Mouse (Mus musculus): ENCODE data around the gene Hmgcs1. TPM values are rescaled to one million over a fixed set of nuclear protein-coding genes. Genes with fewer than 3 reads are reported as not detected.

Hmgcs1 gene
- polyA plus RNA-seq, 1 experiment from 2014 or later = 178 TPM

DNA sequence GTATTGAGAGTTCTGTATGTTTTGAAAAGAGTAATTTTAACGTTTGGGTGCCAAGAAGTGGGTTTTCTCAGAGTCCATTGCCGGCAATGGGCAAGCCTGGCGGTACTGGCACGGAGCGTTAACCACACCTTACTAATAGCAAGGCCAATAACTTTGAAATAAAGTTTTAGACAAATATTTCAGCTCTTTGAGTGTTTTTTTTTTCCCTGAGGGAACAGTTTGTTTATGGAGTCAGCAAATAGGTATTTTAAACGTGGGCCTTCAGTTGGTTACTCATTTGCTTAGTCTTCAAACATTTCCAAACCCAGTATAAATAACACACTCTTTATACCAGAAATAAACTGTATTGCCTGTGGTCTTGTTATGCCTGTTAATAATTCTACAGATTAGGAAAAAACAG is 17.7 kb downstream of the Hmgcs1 start:
- H3K4me3 ChIP-seq (ENCODE audit: low read depth, low read length) = no peak overlapping the region
- no peak overlapping the region for H3K27ac ChIP-seq (ENCODE audit: low read length)
- WGBS = 87% methylated on average over 6 of the region's 6 CpGs
- no peak for ATAC-seq (ENCODE audit: insufficient number of reproducible peaks, insufficient read depth, low FRiP score, low read depth)
- H3K4me1 ChIP-seq (ENCODE audit: control insufficient read depth, insufficient read depth, low read length) = no peaks in the 10 kb centered on the region
- no peak overlapping the region for H3K9ac ChIP-seq (replicated peaks; ENCODE audit: low read depth, low read length)
- H3K4me2 ChIP-seq (replicated peaks; ENCODE audit: low read depth, low read length) = no peak overlapping the region
- H3K27me3 ChIP-seq (ENCODE audit: control insufficient read depth, insufficient read depth, low read length) = no peaks in the 10 kb centered on the region
- no peaks in the 10 kb centered on the region for H3K9me3 ChIP-seq (ENCODE audit: control insufficient read depth, low read depth, low read length)
- peaks cover 48% of the 10 kb centered on the region for H3K36me3 ChIP-seq (ENCODE audit: control insufficient read depth, insufficient read depth, low read length)

DNA sequence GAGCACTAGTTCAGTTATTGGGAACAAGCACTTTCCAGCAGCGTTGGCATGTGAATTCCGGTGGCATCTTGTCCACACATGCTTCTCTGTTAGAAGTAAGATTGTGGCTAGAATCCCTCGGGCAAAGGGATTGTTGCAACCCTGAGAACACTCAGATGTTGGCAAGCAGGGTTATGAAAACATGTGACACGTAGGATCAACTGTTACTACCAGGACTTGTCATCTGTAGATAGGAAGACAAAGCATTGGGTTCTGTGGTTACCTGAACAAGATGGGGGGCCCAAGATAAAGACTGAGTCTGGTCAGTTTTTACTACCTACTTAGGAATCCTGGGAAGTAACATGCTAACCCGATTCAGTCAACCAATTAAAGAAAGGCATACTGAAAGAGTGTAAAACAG is 18.8 kb downstream of the Hmgcs1 start:
- 88% methylated on average over 5 of the region's 5 CpGs for WGBS
- no peak for ATAC-seq (ENCODE audit: insufficient number of reproducible peaks, insufficient read depth, low FRiP score, low read depth)

DNA sequence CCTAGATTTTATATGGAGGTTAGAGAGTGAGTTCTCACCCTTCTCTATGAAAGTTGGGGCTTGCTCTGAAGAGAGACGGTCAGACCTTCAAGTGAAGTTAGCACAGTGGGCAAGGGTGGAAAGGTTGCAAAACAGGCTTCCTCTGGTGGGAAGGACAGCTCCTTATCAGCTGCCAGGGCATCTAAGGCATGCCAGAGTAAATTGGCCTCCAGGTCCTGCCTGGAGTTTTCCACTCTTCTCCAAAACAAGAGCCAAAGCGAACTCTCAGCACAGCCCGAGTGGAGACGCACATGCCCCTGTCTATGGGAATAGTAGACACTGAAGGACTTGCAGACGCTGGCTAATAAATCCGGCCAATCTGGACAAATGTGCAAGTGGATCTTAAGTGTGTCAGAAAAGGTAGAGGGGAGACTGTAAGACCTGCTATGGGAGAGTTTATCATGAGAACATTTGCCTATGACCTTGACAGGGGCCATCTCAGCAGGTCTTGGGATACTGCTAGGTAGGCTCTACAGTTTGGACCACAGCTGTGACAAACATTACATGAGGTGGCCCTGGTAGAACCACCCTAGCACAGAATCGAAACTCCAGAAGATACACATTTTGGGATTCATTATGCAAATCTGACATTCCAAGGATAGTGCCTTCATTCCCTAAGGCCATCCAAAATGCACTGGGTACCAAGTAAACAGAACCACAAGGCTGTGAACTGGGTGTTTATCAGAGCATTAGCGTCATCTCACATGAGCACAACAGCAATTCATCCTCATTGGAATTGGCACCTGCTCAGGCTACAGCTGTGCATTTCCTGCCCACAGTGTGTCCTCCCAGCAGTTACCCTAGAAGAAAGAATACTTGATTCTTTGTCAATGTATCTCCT is 19.4 kb downstream of the Hmgcs1 start:
- 88% methylated on average over 8 of the region's 8 CpGs for WGBS
- H3K27ac ChIP-seq (ENCODE audit: low read length) = no peak overlapping the region
- no peak overlapping the region for H3K9ac ChIP-seq (replicated peaks; ENCODE audit: low read depth, low read length)
- no peaks in the 10 kb centered on the region for H3K4me1 ChIP-seq (ENCODE audit: control insufficient read depth, insufficient read depth, low read length)
- no peak for ATAC-seq (ENCODE audit: insufficient number of reproducible peaks, insufficient read depth, low FRiP score, low read depth)
- no peaks in the 10 kb centered on the region for H3K9me3 ChIP-seq (ENCODE audit: control insufficient read depth, low read depth, low read length)
- H3K27me3 ChIP-seq (ENCODE audit: control insufficient read depth, insufficient read depth, low read length) = no peaks in the 10 kb centered on the region
- peaks cover 32% of the 10 kb centered on the region for H3K36me3 ChIP-seq (ENCODE audit: control insufficient read depth, insufficient read depth, low read length)
- H3K4me3 ChIP-seq (ENCODE audit: low read depth, low read length) = no peak overlapping the region
- no peak overlapping the region for H3K4me2 ChIP-seq (replicated peaks; ENCODE audit: low read depth, low read length)

More for the DNA sequence above, 18.8 kb downstream of the Hmgcs1 start:
- Histone ChIP-seq H3K4me3 (ENCODE audit: low read depth, low read length) (no peak overlapping the region), H3K27me3 (ENCODE audit: control insufficient read depth, insufficient read depth, low read length) (no peaks in the 10 kb centered on the region), H3K36me3 (ENCODE audit: control insufficient read depth, insufficient read depth, low read length) (peaks cover 38% of the 10 kb centered on the region), H3K27ac (ENCODE audit: low read length) (no peak overlapping the region), H3K4me2 (replicated peaks; ENCODE audit: low read depth, low read length) (no peak overlapping the region), H3K9ac (replicated peaks; ENCODE audit: low read depth, low read length) (no peak overlapping the region), H3K9me3 (ENCODE audit: control insufficient read depth, low read depth, low read length) (no peaks in the 10 kb centered on the region), H3K4me1 (ENCODE audit: control insufficient read depth, insufficient read depth, low read length) (no peaks in the 10 kb centered on the region)

DNA sequence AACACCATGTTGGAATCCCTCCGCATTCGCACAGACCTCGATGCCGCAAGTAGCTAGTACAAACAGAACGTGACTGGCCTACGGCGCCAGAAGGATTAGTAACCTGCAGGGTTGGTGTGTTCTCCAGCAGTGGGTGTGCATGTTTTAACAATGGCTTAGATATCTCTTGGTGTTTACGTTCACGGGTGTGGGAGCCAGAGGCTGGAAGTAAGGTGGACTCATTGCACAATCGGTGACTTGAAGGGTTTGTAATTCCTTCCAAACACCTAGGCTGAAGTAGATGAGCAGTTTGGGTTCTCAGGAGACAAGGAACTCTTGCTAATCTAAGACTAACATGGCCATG is 20.1 kb downstream of the Hmgcs1 start:
- WGBS = 66% methylated on average over 10 of the region's 10 CpGs
- Histone ChIP-seq H3K36me3 (ENCODE audit: control insufficient read depth, insufficient read depth, low read length) (peaks cover 26% of the 10 kb centered on the region), H3K27ac (ENCODE audit: low read length) (no peak overlapping the region), H3K9me3 (ENCODE audit: control insufficient read depth, low read depth, low read length) (no peaks in the 10 kb centered on the region), H3K9ac (replicated peaks; ENCODE audit: low read depth, low read length) (no peak overlapping the region), H3K4me2 (replicated peaks; ENCODE audit: low read depth, low read length) (no peak overlapping the region), H3K27me3 (ENCODE audit: control insufficient read depth, insufficient read depth, low read length) (no peaks in the 10 kb centered on the region), H3K4me3 (ENCODE audit: low read depth, low read length) (no peak overlapping the region), H3K4me1 (ENCODE audit: control insufficient read depth, insufficient read depth, low read length) (no peaks in the 10 kb centered on the region)
- peak; percentile 79 for ATAC-seq (ENCODE audit: insufficient number of reproducible peaks, insufficient read depth, low FRiP score, low read depth)

DNA sequence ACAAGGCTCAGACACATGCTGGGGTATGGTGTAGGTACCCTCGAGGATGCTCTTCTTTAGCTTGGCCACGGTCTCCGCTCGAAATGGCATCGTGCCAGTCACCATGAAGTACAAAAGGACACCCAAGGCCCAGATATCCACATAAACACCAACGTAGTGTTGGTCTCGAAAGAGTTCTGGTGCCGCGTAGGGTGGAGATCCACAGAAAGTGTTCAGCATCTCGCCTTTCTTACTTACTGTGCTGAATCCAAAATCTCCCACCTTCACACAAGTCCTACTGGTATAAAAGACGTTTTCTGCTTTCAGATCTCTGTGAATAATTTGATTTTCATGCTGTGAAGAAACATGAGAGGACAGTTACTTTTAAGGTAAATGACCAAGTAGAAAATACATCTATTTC is 22.3 kb downstream of the Hmgcs1 start:
- peaks cover 13% of the 10 kb centered on the region; the same call in 1 of the 2 replicates for H3K36me3 ChIP-seq (ENCODE audit: control insufficient read depth, insufficient read depth, low read length)
- H3K9ac ChIP-seq (replicated peaks; ENCODE audit: low read depth, low read length) = no peak overlapping the region
- H3K4me1 ChIP-seq (ENCODE audit: control insufficient read depth, insufficient read depth, low read length) = no peaks in the 10 kb centered on the region
- no peak overlapping the region for H3K4me3 ChIP-seq (ENCODE audit: low read depth, low read length)
- no peak for ATAC-seq (ENCODE audit: insufficient number of reproducible peaks, insufficient read depth, low FRiP score, low read depth)
- no peaks in the 10 kb centered on the region for H3K27me3 ChIP-seq (ENCODE audit: control insufficient read depth, insufficient read depth, low read length)
- 93% methylated on average over 11 of the region's 11 CpGs for WGBS
- H3K4me2 ChIP-seq (replicated peaks; ENCODE audit: low read depth, low read length) = no peak overlapping the region
- no peak overlapping the region for H3K27ac ChIP-seq (ENCODE audit: low read length)
- H3K9me3 ChIP-seq (ENCODE audit: control insufficient read depth, low read depth, low read length) = no peaks in the 10 kb centered on the region

DNA sequence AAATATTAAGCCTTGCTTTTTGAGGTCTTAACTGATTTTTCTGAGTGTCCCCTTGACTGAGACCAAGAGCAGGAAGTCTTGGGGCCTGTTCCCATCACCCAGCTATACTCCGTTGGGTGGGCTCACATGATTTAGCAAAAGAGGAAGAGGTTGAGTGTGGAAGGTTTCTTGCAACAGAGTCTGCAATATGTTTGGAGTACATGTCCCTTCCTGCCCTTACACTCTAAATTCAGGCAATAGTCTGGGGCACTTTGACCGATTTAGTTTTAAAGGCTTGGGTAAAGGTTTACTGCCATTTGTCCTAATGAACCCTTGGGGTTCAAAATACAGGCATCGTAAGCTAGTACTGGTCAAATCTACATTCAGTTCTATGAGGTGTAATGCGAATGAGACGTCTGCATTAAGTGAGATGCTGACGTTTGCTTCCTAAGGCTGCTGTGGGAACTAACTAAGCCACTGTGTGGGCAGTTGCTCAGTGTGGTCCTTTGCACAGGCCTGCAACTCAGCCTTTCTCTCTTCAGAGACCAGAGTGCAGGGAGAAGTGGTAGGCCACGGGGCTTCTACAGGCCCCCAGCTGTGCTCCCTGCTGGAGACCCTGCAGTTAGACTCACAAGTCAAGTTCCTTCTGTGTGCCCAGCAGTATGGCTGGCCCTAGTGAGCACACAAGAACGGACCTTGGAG is 23.1 kb downstream of the Hmgcs1 start:
- H3K27ac ChIP-seq (ENCODE audit: low read length) = no peak overlapping the region
- H3K4me3 ChIP-seq (ENCODE audit: low read depth, low read length) = no peak overlapping the region
- ATAC-seq (ENCODE audit: insufficient number of reproducible peaks, insufficient read depth, low FRiP score, low read depth) = no peak

DNA sequence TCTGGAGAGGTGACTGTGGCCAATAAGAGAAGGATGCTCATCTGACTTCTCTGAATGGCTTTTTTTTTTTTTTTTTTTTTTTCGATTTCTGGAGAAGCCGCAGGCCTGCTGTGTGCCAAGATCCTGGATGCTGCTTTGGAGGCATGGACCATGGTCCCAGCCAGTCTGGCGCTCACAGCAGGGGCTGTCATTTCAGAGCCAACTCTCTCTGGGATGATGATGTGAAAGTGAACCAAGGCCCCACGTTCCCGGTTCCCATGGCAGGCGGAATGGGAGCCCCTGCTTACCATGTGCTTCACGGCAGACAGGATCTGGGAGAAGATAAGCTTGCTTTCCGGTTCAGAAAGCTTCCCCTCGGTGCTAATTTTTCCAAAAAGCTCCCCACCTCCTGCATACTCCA is 23.6 kb downstream of the Hmgcs1 start:
- no peak overlapping the region for H3K27ac ChIP-seq (ENCODE audit: low read length)
- 68% methylated on average over 9 of the region's 9 CpGs for WGBS
- H3K27me3 ChIP-seq (ENCODE audit: control insufficient read depth, insufficient read depth, low read length) = no peaks in the 10 kb centered on the region
- H3K4me2 ChIP-seq (replicated peaks; ENCODE audit: low read depth, low read length) = no peak overlapping the region
- no peaks in the 10 kb centered on the region for H3K4me1 ChIP-seq (ENCODE audit: control insufficient read depth, insufficient read depth, low read length)
- peaks cover 10% of the 10 kb centered on the region; the same call in 1 of the 2 replicates for H3K36me3 ChIP-seq (ENCODE audit: control insufficient read depth, insufficient read depth, low read length)
- H3K4me3 ChIP-seq (ENCODE audit: low read depth, low read length) = no peak overlapping the region
- no peak overlapping the region for H3K9ac ChIP-seq (replicated peaks; ENCODE audit: low read depth, low read length)
- ATAC-seq (ENCODE audit: insufficient number of reproducible peaks, insufficient read depth, low FRiP score, low read depth) = no peak
- H3K9me3 ChIP-seq (ENCODE audit: control insufficient read depth, low read depth, low read length) = no peaks in the 10 kb centered on the region

More for the DNA sequence above, 23.1 kb downstream of the Hmgcs1 start:
- Histone ChIP-seq H3K4me2 (replicated peaks; ENCODE audit: low read depth, low read length) (no peak overlapping the region), H3K4me1 (ENCODE audit: control insufficient read depth, insufficient read depth, low read length) (no peaks in the 10 kb centered on the region), H3K9ac (replicated peaks; ENCODE audit: low read depth, low read length) (no peak overlapping the region), H3K9me3 (ENCODE audit: control insufficient read depth, low read depth, low read length) (no peaks in the 10 kb centered on the region), H3K36me3 (ENCODE audit: control insufficient read depth, insufficient read depth, low read length) (peaks cover 10% of the 10 kb centered on the region; the same call in 1 of the 2 replicates), H3K27me3 (ENCODE audit: control insufficient read depth, insufficient read depth, low read length) (no peaks in the 10 kb centered on the region)
- 69% methylated on average over 8 of the region's 8 CpGs for WGBS

DNA sequence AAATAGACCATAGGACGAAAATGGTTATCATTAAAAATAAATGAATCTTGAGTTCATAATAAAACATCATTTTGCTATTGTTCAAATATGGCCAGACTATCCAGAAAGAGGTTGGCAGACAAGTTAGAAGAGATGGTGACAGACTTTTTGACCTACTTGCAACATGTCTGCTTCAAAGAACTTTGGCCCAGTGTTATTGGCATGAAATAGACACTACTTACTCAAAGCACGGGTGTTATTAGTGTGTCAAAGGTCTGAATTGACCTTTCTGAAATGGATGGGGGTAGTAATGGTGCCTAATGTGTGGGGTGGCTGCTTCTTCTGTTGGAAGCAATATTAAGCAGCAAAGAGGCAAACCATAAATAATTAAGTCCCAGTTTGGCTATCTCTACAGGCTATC is 25.9 kb downstream of the Hmgcs1 start:
- Histone ChIP-seq H3K4me2 (replicated peaks; ENCODE audit: low read depth, low read length) (no peak overlapping the region), H3K9me3 (ENCODE audit: control insufficient read depth, low read depth, low read length) (no peaks in the 10 kb centered on the region), H3K9ac (replicated peaks; ENCODE audit: low read depth, low read length) (no peak overlapping the region), H3K4me1 (ENCODE audit: control insufficient read depth, insufficient read depth, low read length) (no peaks in the 10 kb centered on the region), H3K27ac (ENCODE audit: low read length) (no peak overlapping the region), H3K36me3 (ENCODE audit: control insufficient read depth, insufficient read depth, low read length) (no peaks in the 10 kb centered on the region), H3K4me3 (ENCODE audit: low read depth, low read length) (no peak overlapping the region), H3K27me3 (ENCODE audit: control insufficient read depth, insufficient read depth, low read length) (no peaks in the 10 kb centered on the region)
- no peak for ATAC-seq (ENCODE audit: insufficient number of reproducible peaks, insufficient read depth, low FRiP score, low read depth)
- 88% methylated on average over 2 of the region's 2 CpGs for WGBS

Measured in stomach, embryonic 14.5 days (tissue).